ENCODE assay signal across 1 mouse cellular context in the genomic region with DNA sequence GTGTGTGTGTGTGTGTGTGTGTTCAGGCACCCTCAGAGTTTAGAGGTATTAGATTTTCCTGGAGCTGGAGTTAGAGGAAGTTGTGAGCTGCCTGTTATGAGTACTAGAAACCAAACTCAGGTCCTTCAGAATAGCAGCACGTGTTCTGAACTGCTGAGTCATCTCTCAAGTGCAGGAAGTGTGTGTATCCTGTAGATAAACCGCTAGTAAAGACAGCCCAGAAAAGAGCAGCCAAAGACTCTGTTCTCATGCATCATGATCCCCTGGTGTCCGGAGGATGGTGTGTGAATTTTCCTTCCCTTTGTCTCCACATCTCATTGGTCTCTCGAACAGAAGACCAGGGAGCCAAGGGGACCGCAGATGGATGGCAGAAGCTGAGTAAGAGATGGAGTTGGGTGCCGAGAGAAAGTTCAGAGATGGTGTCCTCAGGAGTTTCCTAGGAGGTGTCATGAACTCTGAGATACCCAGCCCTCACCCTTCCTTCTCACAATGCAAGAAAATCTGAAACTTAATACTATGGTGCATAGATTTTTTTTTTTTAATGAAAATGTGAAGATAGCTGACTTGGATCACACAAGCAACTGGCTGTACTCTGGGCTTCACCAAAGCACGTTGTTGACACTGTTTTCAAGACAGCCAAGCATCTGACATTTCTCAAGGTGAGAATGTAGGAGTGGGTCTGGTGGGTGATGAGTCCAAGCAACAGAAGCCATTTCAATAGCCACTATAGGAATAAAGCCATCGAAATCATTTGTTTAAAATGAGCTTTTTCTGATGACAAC.
A peak's percentile ranks its signal among the peaks of the same experiment; 100 is the strongest.
TF ChIP-seq lines count a peak whose summit lies in the region.

No protein-coding gene starts in this region.

TF ChIP-seq in CH12.LX, 34 proteins besides CTCF, POLR2A, EP300 and RAD21 (continued from another document):
- TF ChIP-seq CHD2 (IDR thresholded peaks at IDR 0.05; ENCODE audit: low read length) (peak; percentile 34; the same call in 1 of the 2 replicates), ELF1 (IDR thresholded peaks at IDR 0.05; ENCODE audit: low read depth, low read length) (peak; percentile 65), NRF1 (IDR thresholded peaks at IDR 0.05; ENCODE audit: low read depth, low read length) (no peak), MXI1 (IDR thresholded peaks at IDR 0.05; ENCODE audit: low read depth, low read length) (peak; percentile 94), JUN (IDR thresholded peaks at IDR 0.05; ENCODE audit: insufficient read depth, low read depth, low read length) (peak; percentile 87), USF1 (IDR thresholded peaks at IDR 0.05; ENCODE audit: low read depth, low read length) (peak; percentile 51)
TF ChIP-seq in CH12.LX: peak in this region for 20.
